Comparison of ENCODE assay signal across 12 mouse cellular contexts in the genomic region with DNA sequence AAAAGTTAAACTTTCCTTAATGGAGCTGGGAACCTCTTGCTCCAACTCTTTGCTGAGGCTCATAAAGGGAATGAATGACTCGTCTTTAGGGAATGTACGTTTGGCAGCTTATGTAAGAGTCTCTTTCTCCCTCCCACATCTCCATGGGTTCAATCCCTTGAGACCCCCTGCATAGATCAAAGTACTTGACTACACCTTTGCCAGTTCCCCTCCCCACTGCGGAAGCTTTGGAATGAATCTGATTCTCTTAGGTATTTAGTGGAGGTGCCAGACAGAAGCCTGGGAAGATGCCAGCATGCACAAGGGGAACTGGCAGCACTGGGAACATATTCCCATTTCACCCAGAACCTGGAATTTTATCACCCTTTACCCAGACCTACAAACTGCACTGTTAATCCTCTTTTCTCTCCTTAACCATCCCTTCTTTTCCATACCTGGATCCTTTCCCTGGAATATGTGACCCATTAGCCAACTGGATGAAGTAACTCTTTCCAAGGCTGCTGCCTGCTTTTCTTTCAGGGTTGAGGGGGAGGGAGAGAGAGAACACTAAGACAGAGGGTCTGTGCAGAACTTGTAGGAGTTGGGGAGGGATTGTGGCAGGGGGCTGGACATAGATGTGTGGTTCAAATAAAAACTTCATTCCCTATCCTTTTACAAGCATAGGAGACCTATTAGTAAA. TPM values are rescaled to one million over a fixed set of nuclear protein-coding genes. Genes with fewer than 3 reads are reported as not detected.
A peak's percentile ranks its signal among the peaks of the same experiment; 100 is the strongest.
DNase-seq lines count a peak whose midpoint lies in the region; ATAC-seq lines count a peak whose summit lies in the region.
"Had no signal": no experiment of that assay in that cellular context is flagged by ENCODE, and none has a peak within 500 bp of the region (broad histone marks: within the 10 kb centered on the region; RNA-seq: fewer than 3 reads in every experiment).

No protein-coding gene starts in this region.

- WGBS in stomach, embryonic 16.5 days, result 28% methylated on average over 3 of the region's 3 CpGs

- no peaks in the 10 kb centered on the region for H3K27me3 ChIP-seq in stomach, embryonic 16.5 days (ENCODE audit: control insufficient read depth, insufficient read depth, low read length)
- H3K27me3 ChIP-seq: liver, embryonic 15.5 days had no signal

- H3K4me1 ChIP-seq in stomach, embryonic 16.5 days (ENCODE audit: control insufficient read depth, insufficient read depth, low read length), result peaks cover 9% of the 10 kb centered on the region; the same call in 1 of the 2 replicates
- H3K4me1 ChIP-seq: liver, embryonic 15.5 days had no signal

- peak; percentile 60; the same call in 1 of the 2 replicates for ATAC-seq in stomach, embryonic 16.5 days (ENCODE audit: insufficient read depth, low FRiP score)

- no peak overlapping the region for H3K4me2 ChIP-seq in stomach, embryonic 16.5 days (ENCODE audit: low read depth, low read length)
- H3K4me2 ChIP-seq: hindbrain, embryonic 14.5 days; liver, embryonic 15.5 days had no signal

- H3K27ac ChIP-seq in stomach, embryonic 16.5 days (ENCODE audit: low read length), result peak overlapping the region; percentile 75; the same call in 1 of the 2 replicates
- H3K27ac ChIP-seq: hindbrain, embryonic 14.5 days; liver, embryonic 15.5 days had no signal

- intact Hi-C loops in gastrocnemius, postnatal 14 days (cut with DNase I; ENCODE audit: low total_unique reads), result loop anchor here (5.0 kb wide), 1 partner anchor 218 kb away; the partner anchor contains the start of gene Tgfb3

- no peaks in the 10 kb centered on the region for H3K9me3 ChIP-seq in stomach, embryonic 16.5 days (replicated peaks; ENCODE audit: control insufficient read depth, low read length)
- H3K9me3 ChIP-seq: liver, embryonic 15.5 days had no signal

- H3K36me3 ChIP-seq in stomach, embryonic 16.5 days (ENCODE audit: control insufficient read depth, insufficient read depth, low read length), result no peaks in the 10 kb centered on the region

- DNase-seq in gastrocnemius, adult 18-20 months (ENCODE audit: low spot score), result peak; percentile 28
- no peak for DNase-seq in gastrocnemius, postnatal 14 days
- DNase-seq in ovary, postnatal 10 days (ENCODE audit: low spot score), result peak; percentile 31
- DNase-seq in ovary, adult 18-20 months (ENCODE audit: low spot score), result no peak
- DNase-seq in cerebellum, postnatal 36 days, result peak; percentile 24 to 27
- DNase-seq in spleen, adult 18-20 months, result no peak
- no peak for DNase-seq in testis, postnatal 10 days (ENCODE audit: low spot score)
- DNase-seq: thymus, postnatal 36 days had no signal

- no peak overlapping the region for H3K9ac ChIP-seq in stomach, embryonic 16.5 days (ENCODE audit: low read length)
- H3K9ac ChIP-seq: hindbrain, embryonic 14.5 days; liver, embryonic 15.5 days had no signal

- H3K4me3 ChIP-seq in stomach, embryonic 16.5 days (replicated peaks; ENCODE audit: low read length), result no peak overlapping the region
- H3K4me3 ChIP-seq: liver, embryonic 15.5 days; myocyte had no signal

RNA-seq across cellular contexts. Expression of gene Ttll5, which starts 35.2 kb away (rescaled TPM):
- total RNA-seq in gastrocnemius, adult 18-20 months (2021), result 1 to 10 TPM; 5.8 to 5.9 TPM
- 1 to 10 TPM; 7.8 to 8.2 TPM for total RNA-seq in gastrocnemius, postnatal 14 days (2021)
- polyA plus RNA-seq in stomach, embryonic 16.5 days (2015; fragmentation: Nextera tagmentation; extraction: Ambion mirVana), result 9.3 and 11.4 TPM in 2 replicates

RNA-seq across cellular contexts. Expression of gene Erg28, which starts 35.3 kb away (rescaled TPM):
- total RNA-seq in gastrocnemius, adult 18-20 months (2021), result 1 to 10 TPM; 1.9 to 2.3 TPM
- total RNA-seq in gastrocnemius, postnatal 14 days (2021), result 1 to 10 TPM; 4.1 to 7.2 TPM
- polyA plus RNA-seq in stomach, embryonic 16.5 days (2015; fragmentation: Nextera tagmentation; extraction: Ambion mirVana), result 123 and 132 TPM in 2 replicates

Comparison
In these comparisons a context has a peak if more than half of its experiments do, and no peak if none do; other contexts are left out.
1. DNase-seq: peak in gastrocnemius, adult 18-20 months (single experiment), ovary, postnatal 10 days (single experiment) and cerebellum, postnatal 36 days (2 of 2); none in gastrocnemius, postnatal 14 days (single experiment), ovary, adult 18-20 months (single experiment), spleen, adult 18-20 months (0 of 2) and testis, postnatal 10 days (single experiment).